Mouse (Mus musculus) liver, embryonic 16.5 days (tissue): ENCODE results near the gene Tmem156. TPM values are rescaled to one million over a fixed set of nuclear protein-coding genes. Genes with fewer than 3 reads are reported as not detected.

Source experiments
- ATAC-seq: fragments of 200-750 bp; cut with Nextera tagmentation; 2 replicates; pipeline ENCODE4 v1.8.0; 2017; ENCODE audit warnings: low read depth, mild to moderate bottlenecking, moderate number of reproducible peaks, moderate library complexity
- H3K27ac ChIP-seq: fragments of 300-500 bp; sonication (generic); 2 replicates; pipeline ENCODE4 v1.5.1; 2014; ENCODE audit warnings: mild to moderate bottlenecking, low read length
- H3K27me3 ChIP-seq: fragments of 300-500 bp; sonication (generic); 2 replicates; pipeline ENCODE4 v1.6.1; 2014; ENCODE audit warnings: low read depth, low read length, mixed read lengths; ENCODE audit not compliant: control insufficient read depth, insufficient read depth
- H3K36me3 ChIP-seq: fragments of 300-500 bp; sonication (generic); 2 replicates; pipeline ENCODE4 v1.6.1; 2014; ENCODE audit warnings: mild to moderate bottlenecking; ENCODE audit not compliant: control insufficient read depth, insufficient read depth
- H3K4me1 ChIP-seq: fragments of 300-500 bp; sonication (generic); 2 replicates; pipeline ENCODE4 v1.6.1; 2014; ENCODE audit warnings: low read depth, low read length, mixed read lengths; ENCODE audit not compliant: control insufficient read depth
- H3K4me2 ChIP-seq: fragments of 300-500 bp; sonication (generic); 2 replicates; pipeline ENCODE4 v1.6.1; 2014; ENCODE audit warnings: low read depth, low read length, mixed read lengths
- H3K4me3 ChIP-seq: fragments of 300-500 bp; sonication (generic); 2 replicates; pipeline ENCODE4 v1.5.1; 2014; ENCODE audit warnings: low read depth, mild to moderate bottlenecking, low read length
- H3K9ac ChIP-seq: fragments of 300-500 bp; sonication (generic); 2 replicates; pipeline ENCODE4 v1.6.1; 2014; ENCODE audit warnings: low read depth, low read length
- H3K9me3 ChIP-seq: fragments of 300-500 bp; sonication (generic); replicated peaks from 2 replicates; pipeline ENCODE4 v1.6.1; 2016; ENCODE audit warnings: low read length; ENCODE audit not compliant: control insufficient read depth
- WGBS: fragments of 180-500 bp; shearing (Covaris S2); extraction: QIAGEN DNeasy Blood & Tissue Kit; methylation state at CpG from one replicate; pipeline ENCODE4 v1.1.7; 2014; ENCODE audit not compliant: insufficient replicate concordance; 5-methylcytosine and 5-hydroxymethylcytosine counted together
- polyA plus RNA-seq: library from polyadenylated mRNA; unstranded; fragments of >200 nt; fragmentation: Nextera tagmentation; extraction: Ambion mirVana; gene quantifications from 2 replicates; pipeline ENCODE4 v1.2.1, GENCODE M21; 2015

Tmem156 gene
- polyA plus RNA-seq, 1 experiment from 2014 or later, result 0.64 TPM

GRCm38 (mm10) chr5:65036597-65036996 is 55.3 kb downstream of the Tmem156 start:
- no peak for ATAC-seq
- Histone ChIP-seq H3K4me3 (no peak overlapping the region), H3K27me3 (no peaks in the 10 kb centered on the region), H3K4me1 (no peaks in the 10 kb centered on the region), H3K9me3 (no peaks in the 10 kb centered on the region), H3K27ac (no peak overlapping the region), H3K4me2 (no peak overlapping the region), H3K9ac (no peak overlapping the region), H3K36me3 (no peaks in the 10 kb centered on the region; the same call in 1 of the 2 replicates)
- 78% methylated on average over 13 of the region's 13 CpGs for WGBS

- no peaks in the 10 kb centered on the region for H3K9me3 ChIP-seq
- 68% methylated on average over 9 of the region's 9 CpGs for WGBS
- no peak overlapping the region for H3K4me2 ChIP-seq
- H3K4me3 ChIP-seq, result no peak overlapping the region
- no peak for ATAC-seq
- no peak overlapping the region for H3K27ac ChIP-seq
- H3K4me1 ChIP-seq, result no peaks in the 10 kb centered on the region
- no peaks in the 10 kb centered on the region for H3K27me3 ChIP-seq
- no peaks in the 10 kb centered on the region; the same call in 1 of the 2 replicates for H3K36me3 ChIP-seq
- H3K9ac ChIP-seq, result no peak overlapping the region
These were observed 63.9 kb downstream of the Tmem156 start for GRCm38 (mm10) chr5:65028019-65028418.

GRCm38 (mm10) chr5:65026776-65027175 is 65.2 kb downstream of the Tmem156 start:
- Histone ChIP-seq H3K36me3 (peaks cover 3% of the 10 kb centered on the region), H3K4me3 (no peak overlapping the region), H3K4me1 (no peaks in the 10 kb centered on the region), H3K27me3 (no peaks in the 10 kb centered on the region), H3K9me3 (no peaks in the 10 kb centered on the region), H3K27ac (no peak overlapping the region), H3K9ac (no peak overlapping the region), H3K4me2 (no peak overlapping the region)
- ATAC-seq, result no peak
- 72% methylated on average over 9 of the region's 9 CpGs for WGBS

DNA sequence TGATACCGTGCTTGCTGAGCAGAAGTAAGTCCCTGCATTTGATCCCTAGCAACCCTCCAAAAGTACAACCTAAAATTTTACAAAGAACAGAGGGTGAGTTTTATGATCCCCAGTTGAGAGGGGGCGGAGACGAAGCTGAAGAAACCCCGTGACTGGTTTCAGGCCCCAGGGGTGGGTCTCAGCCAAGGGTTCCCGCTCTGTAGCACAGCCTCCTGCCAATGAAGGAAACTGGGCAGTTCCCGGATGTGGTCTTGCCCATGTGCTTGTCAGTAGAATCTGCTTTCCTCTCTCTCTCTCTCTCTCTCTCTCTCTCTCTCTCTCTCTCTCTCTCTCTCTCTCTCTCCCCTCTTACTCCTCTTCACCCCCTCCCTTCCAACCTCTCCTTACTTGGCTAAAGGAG is 66.0 kb downstream of the Tmem156 start:
- H3K4me2 ChIP-seq, result no peak overlapping the region
- WGBS, result 22% methylated on average over 6 of the region's 6 CpGs
- ATAC-seq, result no peak
- H3K36me3 ChIP-seq, result peaks cover 4% of the 10 kb centered on the region
- H3K9ac ChIP-seq, result no peak overlapping the region
- H3K27ac ChIP-seq, result no peak overlapping the region
- no peaks in the 10 kb centered on the region for H3K27me3 ChIP-seq
- no peak overlapping the region for H3K4me3 ChIP-seq
- no peaks in the 10 kb centered on the region for H3K9me3 ChIP-seq
- H3K4me1 ChIP-seq, result no peaks in the 10 kb centered on the region

- Histone ChIP-seq H3K4me2 (no peak overlapping the region), H3K27ac (no peak overlapping the region), H3K9me3 (no peaks in the 10 kb centered on the region), H3K4me3 (no peak overlapping the region), H3K9ac (no peak overlapping the region), H3K36me3 (peaks cover 4% of the 10 kb centered on the region), H3K27me3 (no peaks in the 10 kb centered on the region), H3K4me1 (no peaks in the 10 kb centered on the region)
- WGBS, result 66% methylated on average over 2 of the region's 2 CpGs
- no peak for ATAC-seq
These were observed 67.3 kb downstream of the Tmem156 start for GRCm38 (mm10) chr5:65024641-65025040.

- no peak for ATAC-seq
These were observed 69.9 kb downstream of the Tmem156 start for GRCm38 (mm10) chr5:65022006-65022405.

DNA sequence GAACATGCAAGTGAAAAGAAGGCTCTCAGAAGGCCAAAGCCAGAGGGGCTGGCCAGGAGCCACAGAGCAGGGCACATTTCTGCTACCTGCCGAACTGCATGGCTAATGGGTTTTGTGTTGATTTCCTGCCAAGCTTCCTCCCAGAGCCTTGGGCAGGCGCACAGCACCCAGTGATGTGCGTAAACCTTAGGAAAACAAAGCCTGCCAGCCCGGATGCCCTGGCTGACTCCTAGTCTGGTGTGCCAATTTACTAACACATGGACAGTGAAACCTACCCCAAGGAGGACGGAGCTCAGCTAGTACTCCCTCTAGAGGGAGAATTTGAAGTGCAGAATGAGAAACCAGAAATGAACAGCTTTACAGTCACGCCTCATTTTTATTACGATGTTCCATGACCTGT is 72.1 kb downstream of the Tmem156 start:
- Histone ChIP-seq H3K36me3 (peaks cover 4% of the 10 kb centered on the region), H3K4me2 (no peak overlapping the region), H3K9ac (no peak overlapping the region), H3K27me3 (no peaks in the 10 kb centered on the region), H3K4me1 (no peaks in the 10 kb centered on the region), H3K27ac (no peak overlapping the region), H3K4me3 (no peak overlapping the region), H3K9me3 (no peaks in the 10 kb centered on the region)
- no peak for ATAC-seq
- 48% methylated on average over 7 of the region's 7 CpGs for WGBS

More at GRCm38 (mm10) chr5:65022006-65022405, 69.9 kb downstream of the Tmem156 start:
- no peaks in the 10 kb centered on the region for H3K4me1 ChIP-seq
- no peak overlapping the region for H3K9ac ChIP-seq
- no peak overlapping the region for H3K4me3 ChIP-seq
- no peaks in the 10 kb centered on the region for H3K9me3 ChIP-seq
- WGBS, result 73% methylated on average over 4 of the region's 4 CpGs
- H3K27me3 ChIP-seq, result no peaks in the 10 kb centered on the region
- H3K36me3 ChIP-seq, result peaks cover 4% of the 10 kb centered on the region
- no peak overlapping the region for H3K27ac ChIP-seq
- no peak overlapping the region for H3K4me2 ChIP-seq

- no peak overlapping the region for H3K9ac ChIP-seq
- H3K4me1 ChIP-seq, result no peaks in the 10 kb centered on the region
- no peak for ATAC-seq
- H3K9me3 ChIP-seq, result no peaks in the 10 kb centered on the region
- H3K4me2 ChIP-seq, result no peak overlapping the region
- no peak overlapping the region for H3K27ac ChIP-seq
- H3K4me3 ChIP-seq, result no peak overlapping the region
- H3K27me3 ChIP-seq, result no peaks in the 10 kb centered on the region
- peaks cover 4% of the 10 kb centered on the region for H3K36me3 ChIP-seq
- 12% methylated on average over 8 of the region's 8 CpGs for WGBS
These were observed 72.8 kb downstream of the Tmem156 start for GRCm38 (mm10) chr5:65019109-65019508.

DNA sequence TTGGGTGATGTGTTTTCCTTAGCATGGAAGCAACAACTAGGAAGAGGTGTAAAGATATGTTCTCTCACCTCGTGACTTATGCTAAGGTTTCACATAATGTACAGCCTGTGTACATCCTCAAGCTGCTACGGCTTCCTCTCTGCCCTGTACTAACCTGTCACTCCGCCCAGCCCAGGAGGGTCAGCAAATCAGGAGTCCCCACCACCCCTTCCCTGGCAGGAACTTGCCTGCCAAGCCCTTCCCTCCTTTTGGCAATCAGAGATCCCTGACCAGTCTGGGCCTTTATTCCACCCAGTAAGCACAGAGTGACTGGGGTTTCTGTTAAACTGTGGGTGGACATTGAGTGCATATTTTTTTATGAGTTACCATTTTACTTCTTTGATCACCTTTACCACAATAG is 76.4 kb downstream of the Tmem156 start:
- no peaks in the 10 kb centered on the region for H3K4me1 ChIP-seq
- H3K27me3 ChIP-seq, result no peaks in the 10 kb centered on the region
- no peak overlapping the region for H3K4me3 ChIP-seq
- no peaks in the 10 kb centered on the region for H3K36me3 ChIP-seq
- WGBS, result 64% methylated on average over 3 of the region's 3 CpGs
- no peak for ATAC-seq
- no peak overlapping the region for H3K9ac ChIP-seq
- H3K4me2 ChIP-seq, result no peak overlapping the region
- no peaks in the 10 kb centered on the region for H3K9me3 ChIP-seq
- no peak overlapping the region for H3K27ac ChIP-seq
